Mouse (Mus musculus) lung, adult 2 months (tissue): ENCODE results near the gene Lrrc25.

ENCODE experiments used
- CTCF ChIP-seq: fragments of 200-500 bp; IDR thresholded peaks from 2 replicates; pipeline ENCODE4 v1.5.1; 2011; ENCODE audit warnings: mild to moderate bottlenecking, low read length, control low read depth; ENCODE audit not compliant: insufficient read depth
- POLR2A ChIP-seq: fragments of 200-500 bp; IDR thresholded peaks from 2 replicates; pipeline ENCODE4 v1.6.1; 2011; ENCODE audit warnings: low read depth, mild to moderate bottlenecking, control low read depth, low read length, borderline replicate concordance; ENCODE audit errors: extremely low read depth

DNA sequence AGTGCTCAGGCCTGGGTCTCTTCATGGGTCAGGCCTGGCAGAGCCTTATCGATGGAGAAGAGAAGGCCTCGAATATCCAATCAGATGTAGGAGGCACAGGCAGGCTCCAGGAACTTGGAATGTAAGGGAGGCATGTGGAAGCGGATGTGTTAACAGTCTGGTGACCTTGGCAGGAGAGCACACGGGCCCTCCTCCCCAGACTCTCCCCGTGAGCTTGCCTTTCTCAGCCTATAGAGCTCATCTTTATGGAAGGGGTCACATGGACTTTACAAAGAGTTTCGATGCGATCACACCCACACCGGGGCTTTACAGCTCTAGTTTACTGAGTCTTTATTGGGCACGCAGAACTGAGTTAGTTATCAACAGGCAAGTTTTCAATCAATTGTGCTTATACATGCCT is 22.8 kb downstream of the Lrrc25 start:
- TF ChIP-seq CTCF = no peak
- TF ChIP-seq POLR2A = no peak
